1 mouse cellular context compared by ENCODE assay signal in the genomic region with DNA sequence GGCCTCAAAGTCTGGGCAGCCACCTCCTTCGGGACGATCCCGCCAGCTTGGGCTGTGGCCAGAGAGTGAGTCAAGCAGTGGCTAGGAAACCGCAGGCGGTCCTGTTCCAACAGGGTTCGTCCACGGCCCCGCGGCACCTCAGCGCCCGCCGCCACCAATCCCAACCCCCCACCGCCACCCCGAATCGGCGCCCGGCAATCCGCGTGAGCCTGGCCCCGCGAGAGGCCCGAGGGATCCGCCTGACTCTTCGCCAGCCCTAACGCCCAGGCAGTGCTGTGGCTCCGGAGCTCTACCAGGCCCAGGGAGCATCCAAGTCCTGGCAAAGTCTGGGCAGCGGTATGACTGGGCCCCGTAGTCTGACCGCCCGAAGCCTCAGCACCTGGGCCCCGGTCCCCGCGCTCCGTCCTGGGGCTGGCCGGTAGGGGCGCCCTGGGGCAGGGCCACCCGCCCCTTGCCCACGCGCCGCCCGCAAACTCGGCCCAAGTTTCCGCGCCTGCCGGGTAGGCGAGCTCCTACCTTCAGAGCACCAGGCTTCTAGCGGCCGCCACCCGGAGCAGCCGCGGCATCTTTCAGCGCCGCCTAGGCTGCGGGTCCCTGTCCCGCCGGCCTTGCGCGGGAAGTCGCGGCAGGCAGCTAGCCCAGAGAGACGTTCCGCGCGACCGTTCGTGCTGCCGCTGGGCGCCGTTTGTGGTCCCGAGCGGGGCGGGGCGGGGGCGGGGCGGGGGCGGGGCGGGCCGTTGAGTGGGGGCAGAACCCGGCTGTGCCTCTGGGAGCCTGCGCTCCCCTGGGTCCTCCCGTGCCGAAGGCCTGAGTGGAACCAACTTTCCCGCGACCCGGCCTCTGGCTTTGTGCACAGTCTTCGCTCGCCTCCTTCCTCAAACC.
TF ChIP-seq lines count a peak whose summit lies in the region.

A gene (minus strand): TSS at position 700 of the 882 bp plus-strand sequence.

TF ChIP-seq in MEL, 35 proteins besides CTCF, POLR2A, EP300 and RAD21 (continued from another document):
- TF ChIP-seq NELFE (IDR thresholded peaks at IDR 0.05; ENCODE audit: low read depth, low read length) (peak; percentile 80), JUND (IDR thresholded peaks at IDR 0.05; ENCODE audit: low read depth, low read length) (no peak), SMC3 (IDR thresholded peaks at IDR 0.05; ENCODE audit: low read depth, low read length) (no peak), RCOR1 (IDR thresholded peaks at IDR 0.05; ENCODE audit: low read depth, low read length) (no peak; the same call in 1 of the 2 replicates), CHD2 (IDR thresholded peaks at IDR 0.05; ENCODE audit: low read length) (no peak), MXI1 (IDR thresholded peaks at IDR 0.05; ENCODE audit: low read depth, low read length) (no peak; the same call in 1 of the 2 replicates), KAT2A (conservative IDR thresholded peaks at IDR 0.05; ENCODE audit: low read depth, low read length) (no peak), ZKSCAN1 (IDR thresholded peaks at IDR 0.05; ENCODE audit: low read depth, low read length) (no peak), CHD1 (IDR thresholded peaks at IDR 0.05; ENCODE audit: low read depth, low read length) (no peak), USF2 (IDR thresholded peaks at IDR 0.05; ENCODE audit: borderline replicate concordance in 1 of 2, insufficient read depth in 1 of 2, low read depth in 1 of 2, low read length in 2 of 2) (no peak), POLR2AphosphoS2 (IDR thresholded peaks at IDR 0.05; ENCODE audit: low read length) (peak; percentile 80; the same call in 1 of the 2 replicates), POLR2AphosphoS5 (IDR thresholded peaks at IDR 0.05; ENCODE audit: borderline replicate concordance, low read depth, low read length) (no peak), ZNF384 (IDR thresholded peaks at IDR 0.05; ENCODE audit: low read depth, low read length) (no peak), HCFC1 (IDR thresholded peaks at IDR 0.05; ENCODE audit: low read depth, low read length) (peak; percentile 58; the same call in 1 of the 2 replicates), MAZ (IDR thresholded peaks at IDR 0.05; ENCODE audit: low read depth, low read length) (peak; percentile 45; the same call in 1 of the 2 replicates), MEF2A (IDR thresholded peaks at IDR 0.05; ENCODE audit: extremely low read depth, insufficient replicate concordance, low read depth, low read length, poor library complexity, severe bottlenecking) (no peak), ZC3H11A (IDR thresholded peaks at IDR 0.05; ENCODE audit: low read depth, low read length) (no peak), SIN3A (IDR thresholded peaks at IDR 0.05; ENCODE audit: low read length) (peak; percentile 64; the same call in 1 of the 2 replicates), USF1 (IDR thresholded peaks at IDR 0.05; ENCODE audit: low read depth, low read length) (no peak), MAX (IDR thresholded peaks at IDR 0.05; ENCODE audit: low read length) (peak; percentile 28; the same call in 1 of the 2 replicates), UBTF (IDR thresholded peaks at IDR 0.05; ENCODE audit: borderline replicate concordance, insufficient read depth, low read depth, low read length) (peak; percentile 93; the same call in 1 of the 2 replicates), NRF1 (IDR thresholded peaks at IDR 0.05; ENCODE audit: insufficient read depth, low read depth, low read length, poor library complexity, severe bottlenecking) (peak; percentile 53; the same call in 1 of the 2 replicates), MYB (IDR thresholded peaks at IDR 0.05; ENCODE audit: low read depth, low read length) (0 out of 2 replicates have a peak, but pooled peaks have one; percentile 15), ETS1 (IDR thresholded peaks at IDR 0.05; ENCODE audit: low read depth, low read length) (no peak), BHLHE40 (IDR thresholded peaks at IDR 0.05; ENCODE audit: borderline replicate concordance, low read depth, low read length) (peak; percentile 55; the same call in 1 of the 2 replicates)
